Mouse (Mus musculus): ENCODE results near the gene Trpt1. TPM values are rescaled to one million over a fixed set of nuclear protein-coding genes. Genes with fewer than 3 reads are reported as not detected.
A peak's percentile ranks its signal among the peaks of the same experiment; 100 is the strongest.

The Trpt1 gene
- total and polyA plus RNA-seq, 2 experiments from 2014 or later, result 19.8 to 28.1 TPM

DNA sequence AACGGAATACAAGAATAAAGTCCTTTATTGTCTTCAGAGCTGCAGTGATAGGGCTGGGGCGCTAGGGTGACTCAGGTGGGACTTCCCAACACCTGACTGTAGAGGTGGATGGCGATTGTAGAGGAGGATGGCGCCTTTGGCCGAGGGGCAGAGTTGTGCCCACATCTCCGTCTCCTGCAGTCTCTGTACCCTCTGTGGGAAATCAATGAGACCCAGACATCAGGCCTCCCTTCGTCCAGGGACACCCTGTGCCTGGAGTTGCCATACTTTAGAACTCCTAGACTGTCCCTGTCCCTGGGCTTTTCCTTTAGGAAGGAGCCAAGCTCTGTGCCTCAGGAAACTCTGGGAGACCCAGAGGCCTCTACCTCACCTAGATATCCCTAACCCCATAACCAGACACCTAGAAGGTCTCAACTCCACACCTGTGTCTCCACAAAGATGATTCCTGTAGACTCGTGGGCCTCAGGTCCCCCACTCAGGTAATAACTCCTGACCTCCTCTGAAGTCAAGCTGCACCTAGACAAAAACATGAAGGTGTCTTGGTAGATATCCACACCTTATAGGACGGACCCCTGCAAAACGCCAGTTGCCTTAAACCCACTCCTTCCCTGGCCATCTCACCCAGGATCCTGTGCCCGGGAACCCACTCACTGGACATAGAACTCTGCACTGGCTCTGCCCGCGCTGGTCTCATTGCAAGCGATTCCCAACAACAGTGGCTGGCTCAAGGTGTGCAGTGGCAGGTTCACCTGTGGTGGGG, 2.7 kb upstream of the Trpt1 start:
- Histone ChIP-seq H3K27me3 (ENCODE audit: insufficient read depth, low read length) (no peaks in the 10 kb centered on the region), H3K9ac (replicated peaks; ENCODE audit: low read length, poor library complexity, severe bottlenecking) (peak overlapping the region; percentile 37; the same call in 1 of the 2 replicates), H3K4me3 (ENCODE audit: low read depth, low read length) (peak overlapping the region; percentile 44), H3K36me3 (ENCODE audit: insufficient read depth, low read length) (no peaks in the 10 kb centered on the region), H3K27ac (ENCODE audit: low read depth, low read length) (peak overlapping the region; percentile 12; the same call in 1 of the 2 replicates), H3K4me2 (ENCODE audit: low read depth, low read length, poor library complexity, severe bottlenecking) (peak overlapping the region; percentile 92), H3K9me3 (ENCODE audit: low read length) (no peaks in the 10 kb centered on the region), H3K4me1 (ENCODE audit: insufficient read depth, low read length) (peaks cover 21% of the 10 kb centered on the region; the same call in 1 of the 2 replicates)
- no peak; the same call in 1 of the 2 replicates for TF ChIP-seq CTCF (IDR thresholded peaks at IDR 0.05)
- ATAC-seq (ENCODE audit: low FRiP score) (peak; percentile 4; the same call in 1 of the 2 replicates), DNase-seq (ENCODE audit: low spot score) (no peak)
- 63% methylated on average over 14 of the region's 14 CpGs for WGBS

DNA sequence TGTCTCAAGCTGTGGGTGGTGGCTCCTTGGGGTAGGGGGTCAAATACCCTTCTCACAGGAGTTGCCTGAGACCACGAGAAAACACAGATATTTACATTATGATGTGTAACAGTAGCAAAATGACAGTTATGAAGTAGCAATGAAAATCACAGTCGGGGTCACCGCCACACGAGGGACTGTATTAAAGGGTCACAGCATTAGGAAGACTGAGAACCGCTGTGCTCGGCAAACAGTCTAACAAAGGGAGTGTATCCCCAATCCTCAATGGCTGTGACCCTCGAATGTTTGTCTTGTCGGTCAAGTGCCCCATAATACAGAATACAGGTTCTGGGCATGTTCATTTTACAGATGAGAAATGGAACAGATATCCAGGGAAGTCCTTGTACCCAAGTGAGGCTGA, 1.9 kb upstream of the Trpt1 start:
- ATAC-seq (ENCODE audit: low FRiP score) (no peak), DNase-seq (ENCODE audit: low spot score) (no peak)
- Histone ChIP-seq H3K27me3 (ENCODE audit: insufficient read depth, low read length) (no peaks in the 10 kb centered on the region), H3K36me3 (ENCODE audit: insufficient read depth, low read length) (peaks cover 2% of the 10 kb centered on the region), H3K4me1 (ENCODE audit: insufficient read depth, low read length) (peaks cover 21% of the 10 kb centered on the region; the same call in 1 of the 2 replicates), H3K9me3 (ENCODE audit: low read length) (no peaks in the 10 kb centered on the region), H3K27ac (ENCODE audit: low read depth, low read length) (no peak overlapping the region), H3K4me2 (ENCODE audit: low read depth, low read length, poor library complexity, severe bottlenecking) (no peak overlapping the region), H3K4me3 (ENCODE audit: low read depth, low read length) (no peak overlapping the region), H3K9ac (replicated peaks; ENCODE audit: low read length, poor library complexity, severe bottlenecking) (no peak overlapping the region)
- no peak for TF ChIP-seq CTCF (IDR thresholded peaks at IDR 0.05)
- WGBS, result 87% methylated on average over 8 of the region's 8 CpGs

DNA sequence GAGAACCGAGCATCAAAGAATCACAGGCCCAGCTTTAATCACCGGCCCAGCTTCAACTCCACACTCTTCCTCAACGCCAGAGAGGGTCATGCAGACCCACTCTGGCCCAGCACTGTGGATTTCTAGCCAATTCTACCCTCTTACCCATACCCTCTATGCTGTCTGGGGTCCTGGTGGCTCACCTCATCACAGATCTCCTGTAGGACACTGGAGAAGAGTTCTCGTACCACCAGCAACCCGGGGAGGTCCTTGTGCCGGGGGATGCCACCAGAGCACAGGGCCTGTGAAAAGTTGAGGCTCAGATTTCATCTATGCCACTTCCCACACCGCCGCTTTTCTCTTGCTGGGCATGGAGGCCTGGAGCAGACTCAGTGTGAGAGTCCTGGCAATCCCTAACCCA, 1.4 kb upstream of the Trpt1 start:
- WGBS, result 86% methylated on average over 8 of the region's 8 CpGs
- ATAC-seq (ENCODE audit: low FRiP score) (no peak), DNase-seq (ENCODE audit: low spot score) (no peak)
- no peak overlapping the region for H3K27ac ChIP-seq (ENCODE audit: low read depth, low read length)
- no peak for TF ChIP-seq CTCF (IDR thresholded peaks at IDR 0.05)
- no peaks in the 10 kb centered on the region for H3K9me3 ChIP-seq (ENCODE audit: low read length)
- peaks cover 7% of the 10 kb centered on the region for H3K36me3 ChIP-seq (ENCODE audit: insufficient read depth, low read length)
- no peak overlapping the region for H3K9ac ChIP-seq (replicated peaks; ENCODE audit: low read length, poor library complexity, severe bottlenecking)
- H3K27me3 ChIP-seq (ENCODE audit: insufficient read depth, low read length), result no peaks in the 10 kb centered on the region
- H3K4me2 ChIP-seq (ENCODE audit: low read depth, low read length, poor library complexity, severe bottlenecking), result no peak overlapping the region
- peaks cover 21% of the 10 kb centered on the region; the same call in 1 of the 2 replicates for H3K4me1 ChIP-seq (ENCODE audit: insufficient read depth, low read length)
- H3K4me3 ChIP-seq (ENCODE audit: low read depth, low read length), result no peak overlapping the region

DNA sequence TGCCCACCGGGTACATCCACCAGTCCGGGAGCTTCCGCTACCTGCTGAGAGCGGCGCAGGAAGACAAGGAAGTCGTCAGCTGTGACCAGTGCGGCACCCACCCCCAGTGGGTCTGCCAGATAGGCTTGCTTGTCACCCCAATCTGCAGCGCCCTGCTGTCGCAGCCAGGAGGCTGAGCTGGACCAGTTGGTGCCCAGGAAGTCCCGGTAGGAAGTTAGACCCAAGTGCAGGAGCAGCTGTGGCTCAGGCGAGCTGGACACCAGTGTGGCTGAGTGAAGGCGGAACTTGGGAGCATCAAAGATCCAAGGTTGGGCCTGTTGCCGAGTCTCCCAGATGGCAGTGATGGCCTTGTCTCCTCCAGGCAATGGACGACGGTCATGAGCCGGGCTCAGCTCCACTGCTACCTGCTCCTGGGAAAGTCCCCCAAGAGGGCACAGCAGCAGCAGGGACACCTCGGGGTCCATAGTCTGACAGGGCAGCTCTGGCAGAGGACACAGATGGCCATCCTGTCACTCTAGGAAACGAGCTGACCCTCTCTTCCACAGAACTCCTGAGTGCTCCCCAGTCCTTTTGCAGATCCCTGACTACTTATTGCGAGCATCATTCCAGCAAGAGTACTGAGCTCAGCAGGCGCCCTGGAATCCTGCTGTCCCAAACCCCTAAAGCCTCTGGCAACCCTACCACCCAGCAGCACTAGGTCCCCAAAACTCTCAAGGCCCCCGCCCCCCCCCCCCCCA, 508 bp upstream of the Trpt1 start:
- peak overlapping the region; percentile 62 for H3K9ac ChIP-seq (replicated peaks; ENCODE audit: low read length, poor library complexity, severe bottlenecking)
- H3K4me1 ChIP-seq (ENCODE audit: insufficient read depth, low read length), result peaks cover 21% of the 10 kb centered on the region; the same call in 1 of the 2 replicates
- TF ChIP-seq CTCF (IDR thresholded peaks at IDR 0.05), result no peak
- no peak for DNase-seq (ENCODE audit: low spot score)
- H3K4me2 ChIP-seq (ENCODE audit: low read depth, low read length, poor library complexity, severe bottlenecking), result peak overlapping the region; percentile 87
- H3K36me3 ChIP-seq (ENCODE audit: insufficient read depth, low read length), result peaks cover 7% of the 10 kb centered on the region
- H3K4me3 ChIP-seq (ENCODE audit: low read depth, low read length), result peak overlapping the region; percentile 62
- WGBS, result 48% methylated on average over 20 of the region's 21 CpGs
- H3K27ac ChIP-seq (ENCODE audit: low read depth, low read length), result no peak overlapping the region
- H3K9me3 ChIP-seq (ENCODE audit: low read length), result no peaks in the 10 kb centered on the region
- ATAC-seq (ENCODE audit: low FRiP score), result no peak
- no peaks in the 10 kb centered on the region for H3K27me3 ChIP-seq (ENCODE audit: insufficient read depth, low read length)

DNA sequence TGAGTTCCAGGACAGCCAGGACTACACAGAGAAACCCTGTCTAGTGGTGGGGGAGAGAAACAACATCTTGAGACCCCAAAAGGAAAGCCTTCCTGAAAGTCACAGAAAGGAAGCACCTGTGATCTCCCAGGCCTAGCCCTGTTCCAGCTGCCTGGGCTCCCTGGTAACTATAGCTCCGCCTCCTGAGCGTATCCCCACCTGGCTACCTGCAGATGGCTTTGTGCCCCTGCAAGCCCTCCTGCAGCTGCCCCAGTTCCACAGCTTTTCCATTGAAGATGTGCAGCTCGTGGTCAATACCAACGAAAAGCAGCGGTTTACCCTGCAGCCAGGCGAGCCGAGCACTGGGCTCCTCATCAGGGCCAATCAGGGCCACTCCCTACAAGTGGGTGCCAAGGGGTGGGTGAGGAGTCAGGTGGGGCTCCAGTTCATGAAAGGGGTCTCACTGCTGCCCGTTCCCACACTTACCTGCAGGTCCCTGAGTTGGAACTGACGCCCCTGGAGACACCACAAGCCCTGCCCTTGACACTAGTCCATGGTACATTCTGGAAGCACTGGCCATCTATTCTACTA, 1.9 kb downstream of the Trpt1 start:
- peaks cover 20% of the 10 kb centered on the region; the same call in 1 of the 2 replicates for H3K4me1 ChIP-seq (ENCODE audit: insufficient read depth, low read length)
- H3K4me3 ChIP-seq (ENCODE audit: low read depth, low read length), result no peak overlapping the region
- DNase-seq (ENCODE audit: low spot score) (no peak), ATAC-seq (ENCODE audit: low FRiP score) (no peak)
- H3K9ac ChIP-seq (replicated peaks; ENCODE audit: low read length, poor library complexity, severe bottlenecking), result no peak overlapping the region
- WGBS, result 84% methylated on average over 9 of the region's 9 CpGs
- no peak overlapping the region for H3K27ac ChIP-seq (ENCODE audit: low read depth, low read length)
- no peaks in the 10 kb centered on the region for H3K27me3 ChIP-seq (ENCODE audit: insufficient read depth, low read length)
- no peaks in the 10 kb centered on the region for H3K9me3 ChIP-seq (ENCODE audit: low read length)
- TF ChIP-seq CTCF (IDR thresholded peaks at IDR 0.05), result no peak
- H3K36me3 ChIP-seq (ENCODE audit: insufficient read depth, low read length), result peaks cover 7% of the 10 kb centered on the region
- H3K4me2 ChIP-seq (ENCODE audit: low read depth, low read length, poor library complexity, severe bottlenecking), result no peak overlapping the region

Measured in midbrain, postnatal 0 days (tissue).